Mouse (Mus musculus) kidney, postnatal 0 days (tissue): ENCODE data around the gene Tbxa2r. TPM values are rescaled to one million over a fixed set of nuclear protein-coding genes. Genes with fewer than 3 reads are reported as not detected.
A peak's percentile ranks its signal among the peaks of the same experiment; 100 is the strongest.

Experiments
- ATAC-seq: fragments of 200-750 bp; cut with Nextera tagmentation; replicated peaks from 2 replicates; pipeline ENCODE4 v1.8.0; 2017; ENCODE audit warnings: low read depth, moderate number of reproducible peaks, moderate TSS enrichment, moderate library complexity; ENCODE audit not compliant: low FRiP score
- DNase-seq: peaks from one replicate; pipeline ENCODE4 v3.0.0-alpha.2; 2016; ENCODE audit warnings: low spot score
- H3K27ac ChIP-seq: fragments of 300-500 bp; sonication (generic); 2 replicates; pipeline ENCODE4 v1.5.1; 2014; ENCODE audit warnings: mild to moderate bottlenecking
- H3K27me3 ChIP-seq: fragments of 300-500 bp; sonication (generic); 2 replicates; pipeline ENCODE4 v1.6.1; 2014; ENCODE audit warnings: low read length, mixed read lengths; ENCODE audit not compliant: insufficient read depth
- H3K36me3 ChIP-seq: fragments of 300-500 bp; sonication (generic); 2 replicates; pipeline ENCODE4 v1.6.1; 2014; ENCODE audit warnings: low read length, mixed read lengths; ENCODE audit not compliant: insufficient read depth
- H3K4me1 ChIP-seq: fragments of 300-500 bp; sonication (generic); replicated peaks from 2 replicates; pipeline ENCODE4 v1.6.1; 2014; ENCODE audit warnings: antibody characterized with exemption, low read length, mixed read lengths; ENCODE audit not compliant: insufficient read depth
- H3K4me2 ChIP-seq: fragments of 300-500 bp; sonication (generic); 2 replicates; pipeline ENCODE4 v1.6.1; 2014; ENCODE audit warnings: mild to moderate bottlenecking, low read length, moderate library complexity, mixed read lengths
- H3K4me3 ChIP-seq: fragments of 300-500 bp; sonication (generic); replicated peaks from 2 replicates; pipeline ENCODE4 v1.5.1; 2014; ENCODE audit warnings: low read depth, low read length
- H3K9ac ChIP-seq: fragments of 300-500 bp; sonication (generic); 2 replicates; pipeline ENCODE4 v1.6.1; 2014; ENCODE audit warnings: low read depth, low read length
- H3K9me3 ChIP-seq: fragments of 300-500 bp; sonication (generic); replicated peaks from 2 replicates; pipeline ENCODE4 v1.6.1; 2016; ENCODE audit warnings: low read length, inconsistent platforms, mixed read lengths
- CTCF ChIP-seq: IDR thresholded peaks from 2 replicates; pipeline ENCODE4 v1.5.1; 2016; ENCODE audit warnings: antibody characterized with exemption, low read depth, mild to moderate bottlenecking, moderate library complexity
- WGBS: fragments of 180-500 bp; shearing (Covaris S2); extraction: QIAGEN DNeasy Blood & Tissue Kit; methylation state at CpG from one replicate; pipeline ENCODE4 v1.1.7; 2014; 5-methylcytosine and 5-hydroxymethylcytosine counted together
- polyA plus RNA-seq: library from polyadenylated mRNA; unstranded; fragments of >200 nt; fragmentation: Nextera tagmentation; extraction: Ambion mirVana; gene quantifications from 2 replicates; pipeline ENCODE4 v1.2.1, GENCODE M21; 2015

Gene Tbxa2r
- polyA plus RNA-seq, 1 experiment from 2014 or later = 16.1 TPM

DNA sequence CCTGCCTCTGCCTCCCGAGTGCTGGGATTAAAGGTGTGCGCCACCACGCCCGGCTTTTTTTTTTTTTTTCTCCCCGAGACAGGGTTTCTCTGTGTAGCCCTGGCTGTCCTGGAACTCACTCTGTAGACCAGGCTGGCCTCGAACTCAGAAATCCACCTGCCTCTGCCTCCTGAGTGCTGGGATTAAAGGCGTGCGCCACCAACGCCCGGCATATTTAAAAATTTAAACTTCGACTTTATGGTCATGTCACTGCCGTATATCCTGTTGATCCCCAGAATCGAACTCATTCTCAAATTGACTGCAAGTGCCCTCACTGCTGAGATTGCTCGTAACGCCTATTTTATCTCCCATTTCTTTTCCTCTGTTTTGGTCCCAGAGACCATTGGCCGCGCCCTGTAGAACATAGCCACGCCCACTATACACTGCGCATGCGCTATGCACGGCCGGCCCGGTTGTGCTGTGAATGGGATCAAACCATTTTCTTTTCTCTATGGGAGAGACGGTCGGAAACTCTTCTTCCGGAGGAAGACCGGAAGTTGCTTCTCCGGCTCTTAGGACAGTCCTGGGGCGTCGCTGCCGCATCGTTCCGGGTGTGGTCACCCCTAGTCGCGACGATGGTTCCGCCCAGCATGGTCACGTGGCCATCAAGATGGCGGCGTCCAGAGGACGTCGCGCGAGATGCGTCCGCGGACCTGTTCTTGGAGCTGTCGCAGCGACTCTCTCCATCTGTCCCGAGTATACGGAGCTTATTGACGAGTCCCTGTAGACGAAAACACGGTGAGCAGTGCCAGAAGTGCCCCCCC, 55.5 kb downstream of the Tbxa2r start, which contains the start of the genes Dohh and Gm48551:
TSS of gene Dohh (plus strand) at position 627 of the 803 bp plus-strand sequence.
TSS of gene Gm48551 (plus strand) at position 665 of the 803 bp plus-strand sequence.
- Histone ChIP-seq H3K9me3 (no peaks in the 10 kb centered on the region), H3K27ac (peak within 1 kb of the TSS; percentile 90), H3K9ac (peak within 1 kb of the TSS; percentile 74), H3K4me1 (peaks cover 12% of the 10 kb centered on the region; the same call in 1 of the 2 replicates), H3K4me2 (peak within 1 kb of the TSS; percentile 85), H3K4me3 (peak within 1 kb of the TSS; percentile 81), H3K27me3 (no peaks in the 10 kb centered on the region), H3K36me3 (peaks cover 20% of the 10 kb centered on the region; the same call in 1 of the 2 replicates)
- TF ChIP-seq CTCF = 0 out of 2 replicates have a peak, but pooled peaks have one; percentile 20
- ATAC-seq (peak; percentile 93), DNase-seq (peak; percentile 99)
- 5% methylated on average over 50 of the region's 54 CpGs for WGBS

DNA sequence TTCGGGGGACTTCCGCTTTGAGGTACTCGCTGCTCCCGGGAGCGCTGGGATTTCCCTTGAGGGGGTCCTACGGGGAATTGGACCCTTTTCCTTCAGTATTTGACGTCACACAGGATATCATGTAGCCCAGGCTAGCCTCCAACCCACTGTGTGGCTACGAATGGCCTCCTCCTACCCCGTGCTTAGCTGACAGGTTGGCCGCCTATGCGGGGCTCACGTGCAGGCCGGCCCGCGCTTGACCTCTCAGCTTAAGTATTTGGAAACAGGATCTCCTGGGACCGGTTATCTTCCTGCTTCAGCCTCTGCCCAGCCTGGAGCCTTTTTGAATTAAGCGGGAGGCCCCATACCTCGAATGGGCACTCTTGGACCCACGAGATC, 56.1 kb downstream of the Tbxa2r start:
- no peak for TF ChIP-seq CTCF
- Histone ChIP-seq H3K9me3 (no peaks in the 10 kb centered on the region), H3K27me3 (no peaks in the 10 kb centered on the region), H3K9ac (peak overlapping the region; percentile 74), H3K4me3 (peak overlapping the region; percentile 81), H3K4me2 (peak overlapping the region; percentile 85), H3K36me3 (peaks cover 20% of the 10 kb centered on the region; the same call in 1 of the 2 replicates), H3K4me1 (peaks cover 17% of the 10 kb centered on the region; the same call in 1 of the 2 replicates), H3K27ac (peak overlapping the region; percentile 90)
- ATAC-seq (peak; percentile 18), DNase-seq (no peak)
- 0% methylated on average over 19 of the region's 19 CpGs for WGBS

Other genes with a start within 250 kb of the Tbxa2r start
- 0.29 and 0.36 TPM in 2 replicates for gene Creb3l3, start 229.9 kb upstream of the Tbxa2r start, polyA plus RNA-seq
- gene Map2k2, start 222.8 kb upstream of the Tbxa2r start, polyA plus RNA-seq = 162 and 166 TPM in 2 replicates
- gene Zbtb7a, start 193.5 kb upstream of the Tbxa2r start, polyA plus RNA-seq = 33.7 and 37.4 TPM in 2 replicates
- 28.4 and 32.0 TPM in 2 replicates for gene Pias4, start 160.8 kb upstream of the Tbxa2r start, polyA plus RNA-seq
- gene Eef2, start 152.1 kb upstream of the Tbxa2r start, polyA plus RNA-seq = 560 and 590 TPM in 2 replicates
- gene Dapk3, start 145.7 kb upstream of the Tbxa2r start, polyA plus RNA-seq = 42.8 and 43.3 TPM in 2 replicates
- not detected in 2 replicates for gene 4930442H23Rik, start 144.9 kb upstream of the Tbxa2r start, polyA plus RNA-seq
- not detected in 2 replicates for gene Nmrk2, start 126.7 kb upstream of the Tbxa2r start, polyA plus RNA-seq
- gene Atcay, start 97.9 kb upstream of the Tbxa2r start, polyA plus RNA-seq = 0.32 TPM in 1 of 2 replicates, not detected in the other
- 3.1 and 4.6 TPM in 2 replicates for gene Zfr2, start 95.6 kb upstream of the Tbxa2r start, polyA plus RNA-seq
- 3.9 and 5.5 TPM in 2 replicates for gene Matk, start 75.8 kb upstream of the Tbxa2r start, polyA plus RNA-seq
- 259 and 283 TPM in 2 replicates for gene Mrpl54, start 61.8 kb upstream of the Tbxa2r start, polyA plus RNA-seq
- 55.7 and 60.5 TPM in 2 replicates for gene Apba3, start 61.8 kb upstream of the Tbxa2r start, polyA plus RNA-seq
- 19.0 and 19.1 TPM in 2 replicates for gene Tjp3, start 37.1 kb upstream of the Tbxa2r start, polyA plus RNA-seq
- 37.8 and 39.3 TPM in 2 replicates for gene Pip5k1c, start 35.8 kb upstream of the Tbxa2r start, polyA plus RNA-seq
- gene Cactin, start 7.6 kb upstream of the Tbxa2r start, polyA plus RNA-seq = 24.5 and 26.4 TPM in 2 replicates
- gene Gipc3, start 14.5 kb downstream of the Tbxa2r start, polyA plus RNA-seq = 0.07 and 0.13 TPM in 2 replicates
- gene Hmg20b, start 21.7 kb downstream of the Tbxa2r start, polyA plus RNA-seq = 92.4 and 99.0 TPM in 2 replicates
- gene Mfsd12, start 28.8 kb downstream of the Tbxa2r start, polyA plus RNA-seq = 11.3 and 11.6 TPM in 2 replicates
- 0.45 and 0.59 TPM in 2 replicates for gene 4930404N11Rik, start 37.1 kb downstream of the Tbxa2r start, polyA plus RNA-seq
- 67.5 and 70.6 TPM in 2 replicates for gene Fzr1, start 49.8 kb downstream of the Tbxa2r start, polyA plus RNA-seq
- 74.3 and 80.6 TPM in 2 replicates for gene Dohh, start 55.7 kb downstream of the Tbxa2r start, polyA plus RNA-seq
- gene Gm48551, start 55.7 kb downstream of the Tbxa2r start, polyA plus RNA-seq = 1.9 and 2.1 TPM in 2 replicates
- gene Gm48552, start 60.3 kb downstream of the Tbxa2r start, polyA plus RNA-seq = 0.82 and 1.9 TPM in 2 replicates
- gene Smim24, start 64.3 kb downstream of the Tbxa2r start, polyA plus RNA-seq = 62.4 and 68.6 TPM in 2 replicates
- 62.3 and 72.5 TPM in 2 replicates for gene Nfic, start 126.9 kb downstream of the Tbxa2r start, polyA plus RNA-seq
- 0.30 and 0.47 TPM in 2 replicates for gene Celf5, start 154.0 kb downstream of the Tbxa2r start, polyA plus RNA-seq
- gene Ncln, start 167.7 kb downstream of the Tbxa2r start, polyA plus RNA-seq = 56.1 and 63.3 TPM in 2 replicates
- 1.7 and 1.8 TPM in 2 replicates for gene S1pr4, start 171.4 kb downstream of the Tbxa2r start, polyA plus RNA-seq
- 0.80 and 0.92 TPM in 2 replicates for gene Gna15, start 195.5 kb downstream of the Tbxa2r start, polyA plus RNA-seq
- gene Gna11, start 216.5 kb downstream of the Tbxa2r start, polyA plus RNA-seq = 69.5 and 72.3 TPM in 2 replicates
- 566 and 582 TPM in 2 replicates for gene Aes, start 230.8 kb downstream of the Tbxa2r start, polyA plus RNA-seq
- 29.2 and 30.8 TPM in 2 replicates for gene Tle2, start 245.8 kb downstream of the Tbxa2r start, polyA plus RNA-seq